Mouse (Mus musculus): ENCODE data around the gene Htra1.

The Htra1 gene

DNA sequence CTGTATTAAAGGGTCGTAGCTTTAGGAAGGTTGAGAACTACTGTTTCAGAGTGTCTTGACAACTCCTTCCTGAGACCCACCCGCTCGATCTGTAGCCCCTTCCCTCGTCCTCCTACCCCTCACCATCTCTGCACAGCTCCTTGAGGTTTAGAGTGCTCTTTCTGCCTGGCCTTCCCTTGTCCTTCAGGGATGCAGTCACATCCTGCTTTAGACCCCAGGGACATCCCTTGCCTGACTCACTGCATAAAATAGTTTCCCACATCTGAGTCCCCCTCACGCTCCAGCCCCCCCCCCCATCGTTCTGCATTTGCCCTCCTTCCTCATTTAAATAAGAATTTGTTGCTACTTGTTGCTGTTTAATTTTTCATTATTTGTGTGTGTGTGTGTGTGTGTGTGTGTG is 31.0 kb downstream of the Htra1 start:
- no peak for DNase-seq (ENCODE audit: low spot score in 2 of 2)

DNA sequence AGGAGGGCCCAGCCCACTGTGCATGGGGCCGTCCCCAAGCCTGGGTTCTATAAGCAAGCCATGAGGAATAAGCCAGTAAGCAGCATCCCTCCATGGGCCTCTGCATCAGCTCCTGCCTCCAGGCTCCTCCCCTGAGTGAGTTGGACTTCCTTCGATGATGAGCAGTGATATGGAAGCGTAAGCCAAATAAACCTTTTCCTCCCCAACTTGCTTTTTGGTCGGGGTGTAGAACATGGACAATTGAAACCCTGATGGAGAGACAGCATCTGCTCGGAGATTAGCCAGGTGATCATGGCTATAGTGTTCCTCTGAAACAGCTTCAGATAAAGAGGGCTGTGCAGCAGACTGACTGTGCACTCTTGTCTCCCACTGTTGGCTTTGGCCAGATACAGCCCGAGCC is 32.0 kb downstream of the Htra1 start:
- DNase-seq (ENCODE audit: low spot score in 2 of 2), result no peak

DNA sequence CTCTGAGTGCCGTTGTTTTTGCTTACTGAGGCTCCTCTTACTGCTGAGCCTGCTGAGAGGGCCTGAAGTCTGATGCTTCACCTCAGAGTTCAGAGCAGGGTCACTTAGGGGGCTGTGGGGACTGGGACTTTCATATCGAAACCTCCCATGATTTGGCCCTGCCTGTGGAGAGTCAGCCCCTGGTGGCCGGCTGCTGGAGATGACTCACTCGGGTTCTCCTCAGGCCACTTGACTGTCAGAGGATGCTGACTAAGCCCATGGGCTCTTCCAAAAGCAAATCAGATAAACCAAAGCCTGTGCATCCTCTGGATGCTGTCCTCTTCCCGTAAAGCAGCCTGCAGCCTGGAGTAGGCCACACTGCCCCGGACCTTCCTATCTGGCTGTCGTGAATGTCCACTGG is 32.6 kb downstream of the Htra1 start:
- DNase-seq (ENCODE audit: low spot score in 2 of 2), result no peak

DNA sequence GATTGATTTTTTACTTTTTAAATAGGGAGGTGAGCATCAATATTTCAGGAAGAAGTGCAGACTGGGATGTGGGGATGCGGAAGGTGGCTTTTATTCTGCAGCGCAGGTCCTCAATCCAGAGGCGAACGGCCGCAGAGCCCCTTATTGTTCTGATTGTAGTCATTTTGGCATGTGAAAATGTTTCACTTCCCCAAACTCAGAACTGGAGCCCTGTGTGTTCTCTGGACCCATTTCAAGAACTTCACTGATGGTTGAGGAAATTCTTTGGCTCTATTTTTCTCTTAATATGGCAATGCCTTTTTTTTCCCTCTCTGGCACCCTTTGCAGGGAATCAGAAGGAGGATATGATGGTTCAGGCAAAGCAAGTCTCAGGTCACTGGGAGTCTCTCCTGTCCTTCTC is 33.2 kb downstream of the Htra1 start:
- DNase-seq (ENCODE audit: low spot score in 2 of 2), result no peak

DNA sequence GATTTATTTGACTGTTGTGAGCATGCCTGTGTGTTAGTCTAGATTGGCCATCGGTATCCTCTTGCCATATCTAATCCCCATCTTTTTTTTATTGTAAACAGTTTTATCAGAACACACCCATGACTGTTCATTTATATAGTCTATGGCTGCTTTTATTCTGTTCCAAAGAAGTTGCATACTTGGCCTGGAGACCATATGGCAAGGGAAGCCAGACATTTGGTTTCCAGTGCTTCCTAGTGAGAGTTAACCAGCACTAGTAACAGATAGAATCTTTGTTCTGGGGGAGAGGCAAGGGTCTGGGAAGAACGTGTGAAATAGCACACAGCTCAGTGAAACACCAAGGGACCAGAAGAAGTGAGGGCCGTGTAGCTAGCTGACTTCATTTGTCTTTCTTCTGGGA is 33.6 kb downstream of the Htra1 start:
- DNase-seq (ENCODE audit: low spot score in 2 of 2), result no peak

DNA sequence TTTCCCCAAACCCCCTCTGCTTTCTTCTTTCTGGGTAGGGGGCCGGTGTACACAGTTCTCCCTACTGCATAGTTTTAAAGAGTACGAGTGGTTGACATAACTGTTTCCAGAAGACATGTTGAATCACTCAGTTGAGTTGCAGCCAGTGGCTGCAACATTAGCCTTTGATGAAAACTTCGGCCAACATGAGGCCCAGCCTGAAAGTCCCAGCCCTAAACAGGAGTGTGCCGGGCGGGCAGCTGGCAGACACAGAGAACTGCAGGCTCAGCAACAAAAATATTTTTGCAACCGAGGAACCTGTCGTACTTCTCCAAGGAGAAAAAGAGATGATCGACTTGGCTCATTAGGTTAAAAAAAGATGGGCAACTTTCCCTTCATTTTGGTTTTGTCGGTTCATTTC is 36.9 kb downstream of the Htra1 start:
- no peak for DNase-seq (ENCODE audit: low spot score in 2 of 2)

DNA sequence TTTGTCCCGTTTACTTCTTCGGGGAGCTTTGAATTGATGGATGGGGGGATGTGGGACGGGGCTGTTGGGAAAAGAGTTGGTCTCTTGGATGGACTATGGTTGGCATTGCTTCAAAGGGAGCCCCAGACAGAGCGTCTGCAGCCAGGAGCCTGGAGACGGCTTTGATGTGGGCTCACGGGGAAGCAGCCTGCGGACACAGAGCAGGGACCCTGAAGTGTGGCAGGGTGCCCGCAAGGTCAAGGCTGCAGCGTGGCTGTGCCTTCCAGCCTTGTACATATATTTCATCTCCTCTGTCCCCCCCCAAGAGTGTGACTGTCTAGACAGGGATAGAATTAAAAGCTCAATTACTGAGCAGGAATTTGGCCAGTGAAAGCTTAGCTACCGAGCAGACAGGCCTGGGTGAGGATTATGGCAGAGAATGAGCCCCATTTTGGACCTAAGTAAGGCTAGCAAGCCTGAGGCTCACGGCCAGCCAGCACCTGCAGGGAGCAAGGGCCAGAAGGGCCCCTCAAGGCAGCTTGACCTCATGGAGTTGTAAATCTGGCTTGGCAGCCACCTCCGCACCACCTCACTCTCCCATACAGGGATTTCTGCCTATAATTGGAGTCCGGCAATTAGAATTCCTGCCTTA is 40.5 kb downstream of the Htra1 start:
- DNase-seq (ENCODE audit: low spot score in 2 of 2), result no peak

DNA sequence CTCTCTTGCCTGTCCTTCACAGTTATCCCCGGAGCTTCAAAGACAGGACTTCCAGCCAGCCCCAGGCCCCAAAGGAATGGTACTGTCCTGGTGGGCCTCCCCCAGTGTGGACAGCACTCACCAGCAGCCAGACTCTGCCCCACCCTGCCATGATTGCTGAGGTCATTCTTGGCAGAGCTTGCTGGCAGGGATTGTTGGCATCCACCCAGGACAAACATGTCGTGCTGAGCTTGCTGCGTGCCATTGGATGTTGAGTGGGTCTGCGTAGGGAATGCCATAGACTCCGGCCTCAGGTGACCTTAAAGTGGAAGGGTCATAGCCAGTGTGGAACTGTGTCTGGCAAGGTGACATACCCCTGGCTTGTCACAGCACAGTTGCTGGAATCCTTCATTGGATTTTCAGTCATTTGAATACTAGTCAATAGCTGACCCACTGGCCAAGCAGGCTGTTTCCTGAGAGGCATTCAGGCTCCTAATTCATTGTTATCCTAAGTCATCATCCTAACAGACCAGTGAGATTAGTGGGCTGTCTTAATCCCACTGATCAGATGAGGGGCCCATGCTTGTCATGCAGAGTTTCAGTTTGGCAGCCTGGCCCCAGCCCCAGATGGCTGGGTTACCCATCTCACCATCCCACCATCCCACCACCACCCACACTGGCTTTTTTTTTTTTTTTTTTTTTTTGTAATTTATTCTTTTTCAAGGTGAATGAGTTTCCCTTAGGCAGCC is 42.0 kb downstream of the Htra1 start:
- no peak for DNase-seq (ENCODE audit: low spot score in 2 of 2)

DNA sequence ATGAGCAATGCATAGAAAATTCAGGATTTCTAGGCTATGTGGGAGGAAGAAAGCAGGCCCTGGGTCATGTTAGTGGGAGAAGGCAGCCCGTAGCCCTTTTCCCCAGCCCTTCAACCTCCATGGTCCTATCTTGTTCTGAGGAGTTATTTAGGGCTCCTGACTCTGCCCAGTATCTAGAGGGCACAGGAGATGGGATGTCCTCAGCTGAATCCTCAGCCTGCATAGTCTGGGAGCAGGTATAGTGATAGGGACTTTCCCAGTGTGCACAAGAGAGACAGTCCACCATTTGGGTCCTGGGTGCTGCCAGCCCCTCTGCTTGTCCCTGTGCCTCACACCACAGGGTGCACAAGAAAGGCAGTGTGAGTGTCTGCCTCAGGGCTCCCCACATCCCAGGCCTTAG is 42.6 kb downstream of the Htra1 start:
- no peak for DNase-seq (ENCODE audit: low spot score in 2 of 2)

DNA sequence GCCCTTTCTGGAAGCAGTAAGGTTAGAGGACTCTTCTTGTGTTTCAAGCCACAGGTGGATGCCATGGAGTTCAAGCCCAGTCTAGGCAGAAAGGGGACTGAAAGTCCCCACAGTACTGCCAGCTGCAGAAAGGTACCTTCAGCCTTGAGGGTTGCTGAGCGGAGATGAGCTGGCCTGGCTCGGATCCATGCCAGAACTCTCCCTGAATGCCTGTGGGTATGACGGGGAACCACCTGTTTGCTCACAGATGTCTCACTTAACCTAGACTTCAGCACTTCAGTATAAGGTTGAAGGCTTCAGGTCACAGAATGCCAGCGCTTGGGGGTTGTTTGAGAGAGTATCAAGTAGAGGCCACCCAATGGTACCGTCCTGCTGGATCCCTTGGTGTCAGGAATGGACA is 44.2 kb downstream of the Htra1 start:
- no peak for DNase-seq (ENCODE audit: low spot score in 2 of 2)

DNA sequence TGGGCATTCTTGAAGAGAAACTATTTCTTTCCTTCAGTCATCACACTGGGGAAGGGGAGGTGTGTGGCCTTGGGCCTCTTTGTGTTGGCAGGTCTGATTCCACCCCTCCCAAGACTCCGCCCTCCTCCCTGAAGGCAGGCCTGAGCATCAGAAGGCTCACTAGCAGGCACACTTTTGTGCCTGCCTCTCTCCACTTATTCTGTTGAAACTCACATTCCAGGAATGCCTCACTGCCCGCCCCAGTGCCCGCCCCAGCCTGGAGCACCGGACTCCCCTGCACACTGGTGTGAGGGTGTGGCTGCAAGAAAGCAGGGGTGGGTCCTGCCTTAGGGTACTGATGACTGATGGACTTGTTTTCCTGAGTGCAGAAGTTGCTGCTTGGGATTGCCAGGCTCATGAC is 46.5 kb downstream of the Htra1 start:
- DNase-seq (ENCODE audit: low spot score in 2 of 2), result no peak

DNA sequence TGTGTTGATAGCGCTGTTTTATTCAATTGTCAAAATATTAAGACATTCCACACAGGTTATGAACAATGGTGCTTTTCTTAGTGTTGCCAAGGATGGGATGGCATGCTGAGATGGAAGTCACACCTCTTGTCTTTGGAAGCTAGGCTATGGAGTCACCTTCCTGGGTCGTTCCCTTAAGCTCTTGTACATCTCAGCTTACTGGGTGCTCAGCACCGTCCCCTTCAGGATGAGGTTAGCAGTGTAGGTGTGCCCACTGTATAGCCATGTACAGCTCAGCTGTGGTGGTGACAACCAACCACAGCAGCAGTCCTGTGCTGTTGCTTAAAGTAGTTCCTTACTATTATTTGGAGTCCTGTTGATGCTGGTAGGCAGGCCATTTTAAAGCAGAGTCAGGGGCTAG is 47.0 kb downstream of the Htra1 start:
- no peak for DNase-seq (ENCODE audit: low spot score in 2 of 2)

DNA sequence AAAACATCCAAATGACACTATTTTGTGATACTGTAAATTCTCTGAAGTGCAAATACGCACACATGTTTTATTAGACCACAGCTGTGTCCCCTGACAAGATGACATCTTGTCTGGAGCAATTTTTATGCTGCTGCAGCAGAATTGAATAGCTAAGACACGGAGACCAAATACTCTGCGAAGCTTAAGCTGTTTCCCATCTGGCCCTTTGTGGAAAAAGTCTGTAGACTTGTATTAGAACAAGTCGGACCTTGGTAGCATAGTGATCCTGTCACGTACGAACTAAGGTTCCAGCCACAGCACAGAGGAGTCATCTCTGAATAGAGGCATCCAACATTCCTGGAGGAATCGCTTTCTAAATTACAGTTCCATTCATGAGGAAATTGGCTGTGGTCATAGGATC is 48.4 kb downstream of the Htra1 start:
- DNase-seq (ENCODE audit: low spot score in 2 of 2), result no peak

DNA sequence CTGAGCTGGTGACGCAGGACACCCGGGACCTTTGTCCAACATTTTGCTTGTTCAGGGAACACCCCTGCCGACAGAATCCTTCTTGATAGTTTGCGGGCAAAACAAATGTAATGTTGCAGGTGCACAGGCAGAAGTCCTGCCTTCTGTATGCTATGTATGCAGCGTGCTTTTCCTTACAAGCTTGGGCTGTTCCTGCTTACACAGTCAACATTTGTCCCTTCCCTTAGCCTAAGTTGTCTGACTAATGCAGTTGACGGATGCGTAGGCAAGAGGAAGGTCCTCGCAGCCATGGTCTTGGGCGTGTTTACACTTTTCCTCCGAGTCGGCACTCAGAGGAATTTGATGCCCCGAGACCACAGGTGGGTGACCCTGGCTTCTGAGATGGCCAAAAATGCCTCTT is 49.3 kb downstream of the Htra1 start:
- DNase-seq (ENCODE audit: low spot score in 2 of 2), result no peak

DNA sequence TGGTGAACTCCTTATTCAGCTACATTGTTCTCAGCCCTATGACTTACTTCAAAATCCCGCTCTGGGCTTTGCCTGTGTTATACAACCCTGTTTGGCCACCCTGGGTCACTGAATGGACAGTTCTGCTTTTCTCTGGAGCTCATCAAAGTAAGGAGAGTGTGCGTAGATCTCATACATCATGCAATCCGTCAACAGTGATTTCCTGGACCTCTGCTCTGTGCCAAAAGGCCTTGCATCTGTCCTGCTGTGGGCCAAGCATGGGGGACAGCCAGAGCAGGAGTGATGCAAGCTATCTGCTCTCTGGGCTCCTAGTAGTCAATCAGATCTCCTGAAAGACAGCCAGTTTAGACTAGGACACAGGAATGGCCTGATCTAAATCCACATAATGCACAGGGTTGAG is 49.8 kb downstream of the Htra1 start:
- DNase-seq (ENCODE audit: low spot score in 2 of 2), result no peak

DNA sequence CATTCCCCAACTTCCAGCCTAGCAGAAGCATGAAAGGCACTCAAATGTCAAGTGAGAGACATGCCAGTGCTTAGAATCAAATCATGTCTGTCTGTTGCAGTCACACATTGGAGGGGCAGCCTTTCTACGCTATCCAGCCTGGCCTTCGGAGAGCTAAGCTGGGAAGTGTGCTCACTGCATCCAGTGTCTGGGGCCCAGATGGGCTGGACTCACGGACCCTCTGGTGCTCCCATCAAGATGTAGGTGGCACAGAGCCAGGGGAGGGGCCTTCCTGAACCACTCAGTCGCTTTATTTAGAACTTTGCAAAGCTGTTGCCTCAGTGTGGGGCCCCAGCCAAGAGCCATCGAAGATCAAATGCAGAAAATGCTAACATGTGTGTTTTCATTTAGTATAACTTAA is 52.2 kb downstream of the Htra1 start:
- no peak for DNase-seq (ENCODE audit: low spot score in 2 of 2)

DNA sequence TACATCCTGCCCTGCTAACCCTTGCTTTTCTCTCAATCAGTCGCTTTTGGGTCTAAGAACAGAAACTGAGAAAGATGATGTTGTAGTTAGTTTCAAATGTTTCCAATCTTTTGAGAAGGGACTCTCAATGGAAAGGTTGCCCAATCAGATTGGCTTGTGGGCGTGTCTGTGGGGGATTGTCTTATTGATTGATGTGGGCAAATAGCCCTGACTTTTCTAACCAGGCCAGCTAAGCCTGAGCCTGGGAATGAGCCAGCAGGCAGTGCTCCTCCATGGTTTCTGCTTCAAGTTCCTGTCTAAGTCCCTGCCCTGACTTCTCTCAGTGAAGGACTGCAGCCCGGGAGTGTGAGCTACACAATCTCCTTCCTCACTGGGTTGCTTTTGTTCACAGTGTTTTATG is 53.5 kb downstream of the Htra1 start:
- no peak for DNase-seq (ENCODE audit: low spot score in 2 of 2)

DNA sequence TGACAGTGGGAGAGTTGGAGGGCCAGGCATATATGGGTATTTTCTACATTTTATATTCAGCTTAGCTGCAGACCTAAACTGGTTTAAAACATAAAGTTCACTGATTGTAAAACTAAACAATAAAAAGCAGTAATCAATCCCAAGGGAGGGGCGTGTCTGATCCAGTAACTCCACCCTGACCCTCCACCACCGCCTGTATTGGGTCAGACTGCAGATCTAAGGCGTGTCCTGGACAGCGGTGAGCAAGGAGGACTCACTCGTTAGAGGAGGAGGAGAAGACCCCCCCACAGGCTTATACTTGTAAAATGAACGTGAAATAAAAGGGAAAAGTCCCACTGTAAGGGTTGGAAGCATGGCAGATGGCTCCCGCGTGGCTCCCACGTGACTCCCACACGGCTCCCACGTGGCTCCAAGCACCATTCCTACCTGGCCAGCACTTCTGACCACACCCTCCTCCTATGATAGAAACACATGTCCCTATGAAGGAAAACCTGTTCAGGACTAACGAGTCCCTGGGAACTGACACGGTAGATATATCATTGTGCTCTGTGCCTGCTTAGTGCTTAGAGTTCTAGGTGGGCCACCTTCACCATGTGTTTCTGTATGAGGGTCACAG is 55.4 kb downstream of the Htra1 start:
- DNase-seq (ENCODE audit: low spot score in 2 of 2), result no peak

DNA sequence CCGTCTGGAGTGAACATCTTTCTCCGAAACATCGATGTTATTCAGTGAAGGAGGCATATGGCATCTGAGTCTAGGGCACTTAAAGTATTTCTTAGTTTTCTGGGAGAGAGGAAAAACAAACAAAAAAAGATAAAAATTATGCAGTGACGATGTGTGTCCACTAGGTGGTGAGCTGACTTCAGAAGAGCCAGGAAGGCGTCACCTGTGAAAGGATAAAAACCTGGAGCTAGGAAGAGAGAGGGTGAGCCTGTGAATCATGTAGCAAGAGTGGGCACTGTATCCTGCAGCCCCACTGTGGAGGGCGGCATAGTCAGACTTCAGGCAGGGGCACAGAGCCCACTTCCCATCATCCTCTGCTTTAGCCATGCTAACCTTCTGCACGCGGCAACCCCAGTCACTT is 58.0 kb downstream of the Htra1 start:
- DNase-seq (ENCODE audit: low spot score in 2 of 2), result no peak

DNA sequence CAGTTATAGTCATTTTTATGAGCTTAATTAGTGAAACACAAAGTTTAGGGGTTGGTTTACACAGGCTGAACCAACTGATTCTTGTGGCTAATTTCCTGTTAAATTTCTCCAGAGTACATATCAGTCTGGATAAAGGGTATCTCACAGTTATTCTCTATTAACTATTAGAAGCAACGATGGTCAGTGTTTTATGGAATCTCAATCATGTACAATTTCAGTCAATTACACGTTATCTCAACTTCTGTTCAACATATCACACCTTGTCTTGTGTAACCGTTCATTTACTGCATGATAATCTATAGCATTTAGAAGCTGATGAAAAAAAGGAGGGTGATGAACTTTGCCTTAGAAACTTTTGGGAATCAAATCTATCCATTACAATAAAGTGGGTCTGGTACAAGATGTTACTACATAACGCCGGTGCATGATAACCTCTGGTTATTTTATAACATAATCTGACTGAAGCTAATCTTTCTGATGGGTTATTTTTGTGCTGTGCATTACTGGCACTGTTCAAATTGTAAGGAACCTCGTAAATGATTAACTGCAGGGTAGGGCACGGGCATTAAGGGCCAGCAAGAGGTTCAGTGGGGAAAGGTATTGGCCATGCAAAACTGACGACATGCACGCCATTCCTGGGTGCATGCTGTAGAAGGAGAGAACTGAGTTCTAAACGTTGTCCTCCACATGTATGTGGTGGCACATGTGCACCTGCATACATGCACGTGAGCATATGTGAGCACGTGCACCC is 66.2 kb downstream of the Htra1 start:
- no peak for DNase-seq (ENCODE audit: low spot score in 2 of 2)

DNA sequence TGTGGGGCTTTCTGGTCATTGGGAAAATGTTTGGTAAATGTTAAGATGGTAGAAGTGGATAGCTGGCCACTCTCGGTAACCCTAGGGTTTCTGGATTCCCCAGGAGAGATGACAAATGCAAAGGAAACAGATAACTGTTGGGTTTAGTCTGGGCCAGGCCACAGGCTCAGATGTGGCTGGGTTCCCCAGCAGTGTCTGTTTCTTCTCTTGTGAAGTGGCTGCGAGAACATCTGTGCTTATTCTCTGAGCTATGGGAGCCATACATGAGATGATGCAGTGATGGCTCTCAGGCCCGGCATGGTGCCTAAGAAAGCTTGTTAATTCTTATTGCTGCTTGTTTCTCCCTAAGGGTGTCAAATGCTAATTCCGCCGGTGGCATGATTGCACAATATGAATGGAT is 68.2 kb downstream of the Htra1 start:
- no peak for DNase-seq (ENCODE audit: low spot score in 2 of 2)

DNA sequence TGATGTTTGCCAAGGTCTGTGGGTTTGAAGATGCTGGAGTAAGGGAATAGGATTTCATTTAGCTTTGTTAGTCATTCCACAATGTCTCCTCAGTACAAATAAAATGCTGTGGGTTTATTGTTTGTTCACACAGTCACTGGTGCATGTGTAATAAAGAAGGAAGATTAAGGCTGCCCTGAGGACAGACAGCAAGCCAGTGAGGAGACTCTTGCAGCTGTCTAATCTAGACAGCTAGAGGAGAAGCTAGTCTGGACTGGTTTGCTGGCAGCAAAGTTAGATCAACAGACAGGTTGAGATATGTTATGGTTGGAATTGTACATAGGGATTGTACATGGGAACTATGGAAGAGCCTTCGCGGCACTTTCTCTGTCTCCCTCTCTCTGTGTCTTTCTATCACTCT is 71.3 kb downstream of the Htra1 start:
- no peak for DNase-seq (ENCODE audit: low spot score in 2 of 2)

DNA sequence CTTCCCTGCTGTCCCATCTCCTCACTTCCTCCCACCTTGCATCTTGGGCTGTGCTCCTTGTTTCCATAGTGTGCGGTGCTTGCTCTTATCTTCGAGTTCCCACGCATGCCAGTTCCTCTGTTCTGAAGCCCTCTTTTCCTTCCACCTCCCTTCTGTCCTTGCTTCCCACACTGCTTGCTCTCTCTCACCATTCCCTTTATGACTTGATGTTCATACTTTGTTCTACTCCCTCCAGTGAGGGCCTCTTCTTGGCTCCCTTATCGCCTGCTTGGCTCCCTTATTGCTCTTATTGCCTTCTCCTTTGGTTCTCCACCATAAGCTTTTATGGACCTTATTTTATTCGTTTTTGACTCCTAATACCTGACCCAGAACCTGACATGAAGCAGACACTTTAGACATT is 73.3 kb downstream of the Htra1 start:
- no peak for DNase-seq (ENCODE audit: low spot score in 2 of 2)

Data from natural killer cell, adult 2 months (primary cell).